ENCODE assay signal across 10 mouse cellular contexts in genomic region chr13:20207950-20208642, GRCm38 (mm10).
A peak's percentile ranks its signal among the peaks of the same experiment; 100 is the strongest.
DNase-seq lines count a peak whose midpoint lies in the region; ATAC-seq and TF ChIP-seq lines count a peak whose summit lies in the region.
"Had no signal": no experiment of that assay in that cellular context is flagged by ENCODE, and none has a peak within 500 bp of the region (broad histone marks: within the 10 kb centered on the region; RNA-seq: fewer than 3 reads in every experiment).

No protein-coding gene starts in this region.

- H3K4me3 ChIP-seq in limb, embryonic 13.5 days: no peak overlapping the region
- no peak overlapping the region for H3K4me3 ChIP-seq in limb, embryonic 10.5 days
- H3K4me3 ChIP-seq in heart, postnatal 0 days (ENCODE audit: low read depth, low read length): no peak overlapping the region
- H3K4me3 ChIP-seq: embryonic facial prominence, embryonic 13.5 days; stomach, embryonic 15.5 days had no signal

- H3K4me1 ChIP-seq in limb, embryonic 13.5 days: peaks cover 4% of the 10 kb centered on the region; the same call in 1 of the 2 replicates
- H3K4me1 ChIP-seq in limb, embryonic 10.5 days: no peaks in the 10 kb centered on the region
- no peaks in the 10 kb centered on the region for H3K4me1 ChIP-seq in heart, postnatal 0 days (ENCODE audit: control insufficient read depth, insufficient read depth)
- H3K4me1 ChIP-seq: stomach, embryonic 15.5 days had no signal

- no peak for TF ChIP-seq EP300 in heart, postnatal 0 days (IDR thresholded peaks at IDR 0.05; ENCODE audit: low read depth)

- 55% methylated on average over 7 of the region's 7 CpGs for WGBS in limb, embryonic 13.5 days
- 67% methylated on average over 7 of the region's 7 CpGs for WGBS in limb, embryonic 10.5 days
- WGBS in heart, postnatal 0 days: 37% methylated on average over 7 of the region's 7 CpGs

- H3K27me3 ChIP-seq in limb, embryonic 13.5 days: no peaks in the 10 kb centered on the region
- no peaks in the 10 kb centered on the region for H3K27me3 ChIP-seq in limb, embryonic 10.5 days (ENCODE audit: low read depth, poor library complexity, severe bottlenecking)
- H3K27me3 ChIP-seq in heart, postnatal 0 days (ENCODE audit: control insufficient read depth, insufficient read depth, low read length): no peaks in the 10 kb centered on the region
- H3K27me3 ChIP-seq: embryonic facial prominence, embryonic 13.5 days; stomach, embryonic 15.5 days had no signal

- peak; percentile 28 for TF ChIP-seq CTCF in heart, postnatal 0 days (IDR thresholded peaks at IDR 0.05; ENCODE audit: low read depth)

- ATAC-seq in limb, embryonic 13.5 days (ENCODE audit: low FRiP score, low read depth): peak; percentile 62; the same call in 1 of the 2 replicates
- peak; percentile 52 for ATAC-seq in common myeloid progenitor, adult 5-6 weeks (replicated peaks; ENCODE audit: low read depth, poor library complexity, severe bottlenecking)
- peak; percentile 70; the same call in 1 of the 2 replicates for ATAC-seq in heart, postnatal 0 days (ENCODE audit: insufficient read depth, low read depth)

- no peak for DNase-seq in limb, embryonic 10.5 days (ENCODE audit: low spot score)
- peak; percentile 24 for DNase-seq in heart, postnatal 0 days (ENCODE audit: low spot score)
- DNase-seq in lung, postnatal 4 days: peak; percentile 38 to 62
- no peak for DNase-seq in gastrocnemius, adult 18-20 months (ENCODE audit: low spot score)
- no peak for DNase-seq in layer of hippocampus, postnatal 25 days (ENCODE audit: extremely low spot score in 1 of 2, low spot score in 1 of 2)
- no peak for DNase-seq in MN1 (ENCODE audit: low spot score)

- H3K9me3 ChIP-seq in limb, embryonic 13.5 days: no peaks in the 10 kb centered on the region
- H3K9me3 ChIP-seq in limb, embryonic 10.5 days (replicated peaks): no peaks in the 10 kb centered on the region
- no peaks in the 10 kb centered on the region for H3K9me3 ChIP-seq in heart, postnatal 0 days (replicated peaks; ENCODE audit: control insufficient read depth, low read length)
- H3K9me3 ChIP-seq: embryonic facial prominence, embryonic 13.5 days; stomach, embryonic 15.5 days had no signal

- no peak overlapping the region for H3K4me2 ChIP-seq in limb, embryonic 13.5 days (replicated peaks)
- no peak overlapping the region for H3K4me2 ChIP-seq in heart, postnatal 0 days (ENCODE audit: low read depth, low read length)
- H3K4me2 ChIP-seq: embryonic facial prominence, embryonic 13.5 days; stomach, embryonic 15.5 days had no signal

- H3K27ac ChIP-seq in limb, embryonic 13.5 days: no peak overlapping the region
- H3K27ac ChIP-seq in limb, embryonic 10.5 days: no peak overlapping the region
- H3K27ac ChIP-seq in heart, postnatal 0 days (ENCODE audit: low read depth): no peak overlapping the region
- H3K27ac ChIP-seq: embryonic facial prominence, embryonic 13.5 days; stomach, embryonic 15.5 days had no signal

- no peak overlapping the region for H3K9ac ChIP-seq in limb, embryonic 13.5 days
- H3K9ac ChIP-seq in heart, postnatal 0 days (replicated peaks; ENCODE audit: low read depth, low read length): no peak overlapping the region
- H3K9ac ChIP-seq: embryonic facial prominence, embryonic 13.5 days; stomach, embryonic 15.5 days had no signal

- no peaks in the 10 kb centered on the region for H3K36me3 ChIP-seq in limb, embryonic 13.5 days
- H3K36me3 ChIP-seq in limb, embryonic 10.5 days: no peaks in the 10 kb centered on the region
- H3K36me3 ChIP-seq in heart, postnatal 0 days (replicated peaks; ENCODE audit: control insufficient read depth, insufficient read depth, low read length): no peaks in the 10 kb centered on the region
- H3K36me3 ChIP-seq: embryonic facial prominence, embryonic 13.5 days; stomach, embryonic 15.5 days had no signal

Comparison
In these comparisons a context has a peak if more than half of its experiments do, and no peak if none do; other contexts are left out.
1. DNase-seq: peak in heart, postnatal 0 days (single experiment) and lung, postnatal 4 days (2 of 2); none in limb, embryonic 10.5 days (single experiment), gastrocnemius, adult 18-20 months (single experiment), layer of hippocampus, postnatal 25 days (0 of 2) and MN1 (single experiment).
2. Peak in every context shown above with its lines, with median percentiles within 50 percentile points of each other: ATAC-seq.